ENCODE assay signal across 12 mouse cellular contexts in the genomic region with DNA sequence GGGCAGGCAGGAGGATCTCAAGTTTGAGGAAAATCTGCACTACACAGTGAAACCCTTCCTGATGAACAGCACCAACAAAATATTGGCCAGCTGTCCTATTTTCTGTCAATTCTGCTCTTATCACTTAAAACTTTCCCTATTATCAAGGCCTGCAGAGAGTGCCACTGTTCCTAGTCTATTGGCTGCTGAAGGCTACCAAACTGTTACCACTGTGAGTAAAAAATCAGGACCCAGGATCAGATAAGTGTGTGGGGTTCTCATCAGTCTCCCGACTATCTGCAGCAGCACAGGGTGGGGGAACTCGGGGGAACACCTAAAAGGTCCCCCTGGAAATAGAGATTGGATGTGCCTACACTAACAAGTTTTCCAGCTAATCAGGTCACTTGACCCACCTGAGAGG. TPM values are rescaled to one million over a fixed set of nuclear protein-coding genes. Genes with fewer than 3 reads are reported as not detected.
DNase-seq lines count a peak whose midpoint lies in the region; ATAC-seq lines count a peak whose summit lies in the region.
"Had no signal": no experiment of that assay in that cellular context is flagged by ENCODE, and none has a peak within 500 bp of the region (broad histone marks: within the 10 kb centered on the region; RNA-seq: fewer than 3 reads in every experiment).

No protein-coding gene starts in this region.

- H3K4me3 ChIP-seq in heart, embryonic 16.5 days (ENCODE audit: low read length): peak overlapping the region; percentile 14
- H3K4me3 ChIP-seq in midbrain, embryonic 15.5 days: no peak overlapping the region
- H3K4me3 ChIP-seq in midbrain, embryonic 16.5 days (ENCODE audit: low read depth, low read length): no peak overlapping the region
- no peak overlapping the region for H3K4me3 ChIP-seq in liver, embryonic 11.5 days (ENCODE audit: low read depth, low read length)

- no peaks in the 10 kb centered on the region for H3K27me3 ChIP-seq in heart, embryonic 16.5 days (ENCODE audit: control insufficient read depth, insufficient read depth, low read length)
- no peaks in the 10 kb centered on the region for H3K27me3 ChIP-seq in midbrain, embryonic 15.5 days (replicated peaks)
- no peaks in the 10 kb centered on the region for H3K27me3 ChIP-seq in midbrain, embryonic 16.5 days (ENCODE audit: control insufficient read depth, insufficient read depth, low read depth, low read length)
- no peaks in the 10 kb centered on the region for H3K27me3 ChIP-seq in liver, embryonic 11.5 days (replicated peaks; ENCODE audit: control insufficient read depth, insufficient read depth, low read length)

- no peaks in the 10 kb centered on the region for H3K9me3 ChIP-seq in heart, embryonic 16.5 days (replicated peaks; ENCODE audit: control insufficient read depth, low read length)
- no peaks in the 10 kb centered on the region for H3K9me3 ChIP-seq in midbrain, embryonic 15.5 days
- no peaks in the 10 kb centered on the region for H3K9me3 ChIP-seq in midbrain, embryonic 16.5 days (replicated peaks; ENCODE audit: control insufficient read depth, low read length, poor library complexity, severe bottlenecking)
- H3K9me3 ChIP-seq in liver, embryonic 11.5 days (ENCODE audit: control insufficient read depth, low read length): no peaks in the 10 kb centered on the region

- no peak for DNase-seq in heart, adult 9 months (ENCODE audit: low spot score in 2 of 2)
- no peak for DNase-seq in liver, embryonic 11.5 days (ENCODE audit: low spot score)
- DNase-seq in right cerebral cortex, postnatal 4 days: no peak
- no peak for DNase-seq in adrenal gland, postnatal 4 days (ENCODE audit: low spot score in 2 of 2)
- DNase-seq in cerebellum, postnatal 36 days: no peak
- DNase-seq: adrenal gland, postnatal 25 days; kidney, postnatal 4 days; lung, adult 2 months; thymus, adult 18-20 months had no signal

- WGBS in heart, embryonic 16.5 days: 36% methylated on average over 2 of the region's 2 CpGs
- 77% methylated on average over 2 of the region's 2 CpGs for WGBS in midbrain, embryonic 15.5 days
- WGBS in midbrain, embryonic 16.5 days: 75% methylated on average over 2 of the region's 2 CpGs
- 40% methylated on average over 2 of the region's 2 CpGs for WGBS in liver, embryonic 11.5 days

- peak overlapping the region; percentile 72 for H3K4me2 ChIP-seq in heart, embryonic 16.5 days (ENCODE audit: low read depth, low read length)
- H3K4me2 ChIP-seq in midbrain, embryonic 15.5 days: peak overlapping the region; percentile 17; the same call in 1 of the 2 replicates
- no peak overlapping the region for H3K4me2 ChIP-seq in midbrain, embryonic 16.5 days (ENCODE audit: low read length)
- peak overlapping the region; percentile 98 for H3K4me2 ChIP-seq in liver, embryonic 11.5 days

- ATAC-seq in heart, embryonic 16.5 days (replicated peaks; ENCODE audit: extremely low read depth, insufficient read depth, low FRiP score): no peak
- ATAC-seq in midbrain, embryonic 15.5 days (replicated peaks): no peak
- ATAC-seq in midbrain, embryonic 16.5 days: no peak
- no peak for ATAC-seq in liver, embryonic 11.5 days (replicated peaks; ENCODE audit: low FRiP score)

- H3K36me3 ChIP-seq in heart, embryonic 16.5 days (ENCODE audit: control insufficient read depth, insufficient read depth): peaks cover 5% of the 10 kb centered on the region
- H3K36me3 ChIP-seq in midbrain, embryonic 15.5 days (replicated peaks): no peaks in the 10 kb centered on the region
- no peaks in the 10 kb centered on the region for H3K36me3 ChIP-seq in midbrain, embryonic 16.5 days (ENCODE audit: control insufficient read depth, insufficient read depth, low read length)
- peaks cover 9% of the 10 kb centered on the region for H3K36me3 ChIP-seq in liver, embryonic 11.5 days (ENCODE audit: control insufficient read depth, insufficient read depth, low read length)

- H3K27ac ChIP-seq in heart, embryonic 16.5 days (ENCODE audit: low read length): peak overlapping the region; percentile 17; the same call in 1 of the 2 replicates
- no peak overlapping the region for H3K27ac ChIP-seq in midbrain, embryonic 15.5 days
- H3K27ac ChIP-seq in midbrain, embryonic 16.5 days (ENCODE audit: low read length): no peak overlapping the region
- no peak overlapping the region for H3K27ac ChIP-seq in liver, embryonic 11.5 days (ENCODE audit: low read depth, low read length)

- H3K4me1 ChIP-seq in heart, embryonic 16.5 days (ENCODE audit: control insufficient read depth, insufficient read depth, low read length): peaks cover 68% of the 10 kb centered on the region
- peaks cover 53% of the 10 kb centered on the region for H3K4me1 ChIP-seq in midbrain, embryonic 15.5 days
- peaks cover 42% of the 10 kb centered on the region for H3K4me1 ChIP-seq in midbrain, embryonic 16.5 days (ENCODE audit: control insufficient read depth, insufficient read depth, low read length)
- H3K4me1 ChIP-seq in liver, embryonic 11.5 days (replicated peaks; ENCODE audit: control insufficient read depth, insufficient read depth, low read length): peaks cover 66% of the 10 kb centered on the region

- peak overlapping the region; percentile 28 for H3K9ac ChIP-seq in heart, embryonic 16.5 days (ENCODE audit: low read length)
- 0 out of 2 replicates have a peak overlapping the region, but pooled peaks have one; percentile 5 for H3K9ac ChIP-seq in midbrain, embryonic 15.5 days
- H3K9ac ChIP-seq in midbrain, embryonic 16.5 days (ENCODE audit: low read depth, low read length): no peak overlapping the region
- no peak overlapping the region for H3K9ac ChIP-seq in liver, embryonic 11.5 days (ENCODE audit: low read depth, low read length)

RNA-seq across cellular contexts. Expression of gene Arf1, which starts 2.9 kb away (rescaled TPM):
- polyA plus RNA-seq in heart, embryonic 16.5 days (2015; fragmentation: Nextera tagmentation; extraction: Ambion mirVana): 597 and 626 TPM in 2 replicates
- polyA plus RNA-seq in midbrain, embryonic 15.5 days (2015; fragmentation: Nextera tagmentation; extraction: Ambion mirVana): 645 TPM in 2 replicates
- 644 and 651 TPM in 2 replicates for polyA plus RNA-seq in midbrain, embryonic 16.5 days (2015; fragmentation: Nextera tagmentation; extraction: Ambion mirVana)
- polyA plus RNA-seq in liver, embryonic 11.5 days (2014; fragmentation: Nextera tagmentation; extraction: Ambion mirVana): 505 and 548 TPM in 2 replicates
- total RNA-seq in adrenal gland, postnatal 4 days (2021): 100 to 1,000 TPM; 375 to 388 TPM

RNA-seq across cellular contexts. Expression of gene 2310033P09Rik, which starts 17.0 kb away (rescaled TPM):
- 18.8 and 21.0 TPM in 2 replicates for polyA plus RNA-seq in heart, embryonic 16.5 days (2015; fragmentation: Nextera tagmentation; extraction: Ambion mirVana)
- 24.3 and 27.7 TPM in 2 replicates for polyA plus RNA-seq in midbrain, embryonic 15.5 days (2015; fragmentation: Nextera tagmentation; extraction: Ambion mirVana)
- 25.0 and 25.2 TPM in 2 replicates for polyA plus RNA-seq in midbrain, embryonic 16.5 days (2015; fragmentation: Nextera tagmentation; extraction: Ambion mirVana)
- polyA plus RNA-seq in liver, embryonic 11.5 days (2014; fragmentation: Nextera tagmentation; extraction: Ambion mirVana): 38.4 and 41.3 TPM in 2 replicates
- 10 to 100 TPM; 27.3 to 32.2 TPM for total RNA-seq in adrenal gland, postnatal 4 days (2021)

RNA-seq across cellular contexts. Expression of gene Mrpl55, which starts 22.9 kb away (rescaled TPM):
- 115 and 131 TPM in 2 replicates for polyA plus RNA-seq in heart, embryonic 16.5 days (2015; fragmentation: Nextera tagmentation; extraction: Ambion mirVana)
- 89.8 and 93.2 TPM in 2 replicates for polyA plus RNA-seq in midbrain, embryonic 15.5 days (2015; fragmentation: Nextera tagmentation; extraction: Ambion mirVana)
- polyA plus RNA-seq in midbrain, embryonic 16.5 days (2015; fragmentation: Nextera tagmentation; extraction: Ambion mirVana): 80.3 and 91.1 TPM in 2 replicates
- polyA plus RNA-seq in liver, embryonic 11.5 days (2014; fragmentation: Nextera tagmentation; extraction: Ambion mirVana): 104 and 106 TPM in 2 replicates
- total RNA-seq in adrenal gland, postnatal 4 days (2021): 10 to 100 TPM; 52.0 to 57.9 TPM

RNA-seq across cellular contexts. Expression of gene Guk1, which starts 33.2 kb away (rescaled TPM):
- 130 and 140 TPM in 2 replicates for polyA plus RNA-seq in heart, embryonic 16.5 days (2015; fragmentation: Nextera tagmentation; extraction: Ambion mirVana)
- polyA plus RNA-seq in midbrain, embryonic 15.5 days (2015; fragmentation: Nextera tagmentation; extraction: Ambion mirVana): 232 and 257 TPM in 2 replicates
- polyA plus RNA-seq in midbrain, embryonic 16.5 days (2015; fragmentation: Nextera tagmentation; extraction: Ambion mirVana): 242 and 261 TPM in 2 replicates
- 131 and 134 TPM in 2 replicates for polyA plus RNA-seq in liver, embryonic 11.5 days (2014; fragmentation: Nextera tagmentation; extraction: Ambion mirVana)
- 10 to 100 TPM; 58.9 to 62.8 TPM for total RNA-seq in adrenal gland, postnatal 4 days (2021)

RNA-seq across cellular contexts. Expression of gene Gjc2, which starts 42.2 kb away (rescaled TPM):
- 0.50 and 0.54 TPM in 2 replicates for polyA plus RNA-seq in heart, embryonic 16.5 days (2015; fragmentation: Nextera tagmentation; extraction: Ambion mirVana)
- 0.13 and 0.28 TPM in 2 replicates for polyA plus RNA-seq in midbrain, embryonic 15.5 days (2015; fragmentation: Nextera tagmentation; extraction: Ambion mirVana)
- polyA plus RNA-seq in midbrain, embryonic 16.5 days (2015; fragmentation: Nextera tagmentation; extraction: Ambion mirVana): 0.21 and 0.30 TPM in 2 replicates
- 0.07 TPM in 1 of 2 replicates, not detected in the other for polyA plus RNA-seq in liver, embryonic 11.5 days (2014; fragmentation: Nextera tagmentation; extraction: Ambion mirVana)
- under 1 TPM; 0.59 to 0.62 TPM for total RNA-seq in adrenal gland, postnatal 4 days (2021)

Comparison
In these comparisons a context has a peak if more than half of its experiments do, and no peak if none do; other contexts are left out.
1. H3K9ac ChIP-seq: peak in heart, embryonic 16.5 days (single experiment) and midbrain, embryonic 15.5 days (single experiment); none in midbrain, embryonic 16.5 days (single experiment) and liver, embryonic 11.5 days (single experiment).